Mouse (Mus musculus) brain, adult 2 months (tissue): ENCODE measurements at regions not wholly inside any gene's neighbourhood (a gene's known extent, or its start where the extent isn't known, plus 50 kb on each side); places are given as distances from the start of the nearest gene placed in this dataset.

ENCODE experiments used
- DNase-seq: peaks from one replicate; pipeline ENCODE4 v3.0.0; 2011; ENCODE audit warnings: low read depth, low spot score

GRCm38 (mm10) chr10:111077632-111078031, 67.7 kb upstream of the Zdhhc17 start:
- no peak for DNase-seq

- DNase-seq: no peak
Observed at GRCm38 (mm10) chr10:111073851-111074430, 64.0 kb upstream of the Zdhhc17 start.

- no peak for DNase-seq
Observed at GRCm38 (mm10) chr10:111073262-111073661, 63.3 kb upstream of the Zdhhc17 start.

GRCm38 (mm10) chr10:111072554-111072909, 62.6 kb upstream of the Zdhhc17 start:
- no peak for DNase-seq

GRCm38 (mm10) chr10:111071805-111072553, 62.0 kb upstream of the Zdhhc17 start:
- DNase-seq: no peak

- no peak for DNase-seq
Observed at GRCm38 (mm10) chr10:111066146-111066545, 56.2 kb upstream of the Zdhhc17 start.

- no peak for DNase-seq
Observed at GRCm38 (mm10) chr10:111060626-111061025, 50.7 kb upstream of the Zdhhc17 start.
